Mouse (Mus musculus): ENCODE data around the gene Dynlt1b. TPM values are rescaled to one million over a fixed set of nuclear protein-coding genes. Genes with fewer than 3 reads are reported as not detected.
A peak's percentile ranks its signal among the peaks of the same experiment; 100 is the strongest.
"Not testable (repeated sequence)": the region's sequence is repeated elsewhere in the genome, so short reads cannot be mapped to it uniquely, and the experiment has no call there.

Dynlt1b gene
- total RNA-seq, 2 experiments from 2014 or later = 38.0 to 39.8 TPM

GRCm38 (mm10) chr17:6456614-6457402, 26.9 kb downstream of the Dynlt1b start:
- DNase-seq (ENCODE audit: low spot score in 2 of 2) = not testable (repeated sequence)

GRCm38 (mm10) chr17:6461083-6461595, 31.2 kb downstream of the Dynlt1b start:
- not testable (repeated sequence) for DNase-seq (ENCODE audit: low spot score in 2 of 2)

- not testable (repeated sequence) for DNase-seq (ENCODE audit: low spot score in 2 of 2)
These were observed 35.8 kb downstream of the Dynlt1b start for GRCm38 (mm10) chr17:6465735-6466134.

- not testable (repeated sequence) for DNase-seq (ENCODE audit: low spot score in 2 of 2)
These were observed 37.9 kb downstream of the Dynlt1b start for GRCm38 (mm10) chr17:6467638-6468461.

- not testable (repeated sequence) for DNase-seq (ENCODE audit: low spot score in 2 of 2)
These were observed 40.1 kb downstream of the Dynlt1b start for GRCm38 (mm10) chr17:6470031-6470430.

GRCm38 (mm10) chr17:6470671-6471070, 40.8 kb downstream of the Dynlt1b start:
- not testable (repeated sequence) for DNase-seq (ENCODE audit: low spot score in 2 of 2)

GRCm38 (mm10) chr17:6475270-6475669, 45.4 kb downstream of the Dynlt1b start:
- DNase-seq (ENCODE audit: low spot score in 2 of 2) = not testable (repeated sequence)

GRCm38 (mm10) chr17:6475913-6476312, 46.0 kb downstream of the Dynlt1b start:
- not testable (repeated sequence) for DNase-seq (ENCODE audit: low spot score in 2 of 2)

- DNase-seq (ENCODE audit: low spot score in 2 of 2) = not testable (repeated sequence)
These were observed 46.6 kb downstream of the Dynlt1b start for GRCm38 (mm10) chr17:6476495-6476947.

- not testable (repeated sequence) for DNase-seq (ENCODE audit: low spot score in 2 of 2)
These were observed 47.1 kb downstream of the Dynlt1b start for GRCm38 (mm10) chr17:6477026-6477425.

- peak in 1 of 2 experiments; percentile 33 for DNase-seq (ENCODE audit: low spot score in 2 of 2)
These were observed 51.1 kb downstream of the Dynlt1b start for GRCm38 (mm10) chr17:6480855-6481589.

GRCm38 (mm10) chr17:6481590-6481963, 51.7 kb downstream of the Dynlt1b start:
- DNase-seq (ENCODE audit: low spot score in 2 of 2) = not testable (repeated sequence)

GRCm38 (mm10) chr17:6482248-6482647, 52.3 kb downstream of the Dynlt1b start:
- not testable (repeated sequence) for DNase-seq (ENCODE audit: low spot score in 2 of 2)

Other genes starting within 250 kb of the Dynlt1b start
- 10 to 100 TPM; 58.9 to 59.5 TPM for gene Tmem181a, start 173.3 kb upstream of the Dynlt1b start, total RNA-seq (2021)
- 10 to 100 TPM; 12.2 to 13.8 TPM for gene Dynlt1a, start 112.6 kb upstream of the Dynlt1b start, total RNA-seq (2021)
- 10 to 100 TPM; 17.4 to 22.6 TPM for gene Dynlt1c, start 171.6 kb downstream of the Dynlt1b start, total RNA-seq (2021)
- 10 to 100 TPM; 22.7 to 28.9 TPM for gene Dynlt1f, start 225.8 kb downstream of the Dynlt1b start, total RNA-seq (2021)
- gene Sytl3, start 229.0 kb downstream of the Dynlt1b start, total RNA-seq (2021) = 1 to 10 TPM in 1 of 2 experiments, under 1 TPM in 1; 0.80 to 1.3 TPM